Mouse (Mus musculus) erythroblast, embryonic 14.5 days (primary cell): ENCODE data around the gene Gbx1.

Experiments
- GATA1 ChIP-seq: IDR thresholded peaks from 2 replicates; pipeline ENCODE4 v1.6.1; 2012; ENCODE audit warnings: low read length, inconsistent platforms, mixed read lengths
- TAL1 ChIP-seq: IDR thresholded peaks from 3 replicates; pipeline ENCODE4 v1.6.1; 2012; ENCODE audit warnings: low read length, inconsistent platforms, mixed read lengths

DNA sequence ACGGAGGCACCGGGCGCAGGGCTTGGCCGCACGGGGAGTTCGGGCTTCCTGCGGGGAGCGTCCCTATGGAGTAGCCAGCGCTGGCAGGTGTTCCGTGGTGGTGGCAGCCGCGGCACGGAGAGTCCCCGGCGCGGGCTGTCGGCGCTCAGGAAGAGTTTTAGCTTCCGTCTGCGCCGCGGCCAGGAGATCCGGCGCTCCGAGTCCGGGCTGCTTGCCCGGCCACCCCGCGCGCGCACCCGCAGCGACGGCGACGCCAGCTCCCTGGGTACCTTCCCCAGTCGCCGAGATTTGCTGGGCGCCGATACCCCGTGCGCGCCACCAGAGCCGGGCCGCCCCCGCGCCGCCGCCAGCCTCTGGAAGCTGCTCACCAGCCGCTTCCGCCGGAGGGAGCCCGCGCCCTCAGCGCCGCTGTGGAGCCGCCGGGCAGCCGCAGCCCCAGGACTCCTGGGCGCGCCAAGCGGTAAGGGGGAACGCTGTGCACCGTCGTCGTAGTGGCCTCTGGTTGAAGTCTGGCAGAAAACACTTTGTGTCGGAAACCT lies 52.2 kb downstream of the Gbx1 start:
- TF ChIP-seq TAL1 (no peak), GATA1 (no peak)
